Mouse (Mus musculus) heart, adult 8-10 months (tissue): ENCODE results near the gene Mydgf. TPM values are rescaled to one million over a fixed set of nuclear protein-coding genes. Genes with fewer than 3 reads are reported as not detected.

Experiments
- DNase-seq: peaks from one replicate; pipeline ENCODE4 v3.0.0; 2022; ENCODE audit warnings: low spot score
- microRNA-seq: library from miRNA; unstranded; fragments of <30 nt; microRNA quantifications from one replicate; pipeline ENCODE4 v1.2.0, GENCODE M21; 2022
- total RNA-seq, 4 experiments: library from RNA; stranded (reverse); gene quantifications; 2 replicates each; pipeline ENCODE4 v1.2.4; 2022

Gene Mydgf
- total RNA-seq, 4 experiments from 2014 or later, result 25.5 to 29.8 (median 27.9) TPM

GRCm38 (mm10) chr17:56144546-56144945 is 39.2 kb downstream of the Mydgf start:
- no peak for DNase-seq

GRCm38 (mm10) chr17:56141702-56142605 is 41.8 kb downstream of the Mydgf start:
- DNase-seq, result no peak

GRCm38 (mm10) chr17:56139858-56140595 is 43.7 kb downstream of the Mydgf start, which contains the start of gene Sema6b:
TSS of gene Sema6b (minus strand) at chr17:56140343.
- no peak for DNase-seq

DNA sequence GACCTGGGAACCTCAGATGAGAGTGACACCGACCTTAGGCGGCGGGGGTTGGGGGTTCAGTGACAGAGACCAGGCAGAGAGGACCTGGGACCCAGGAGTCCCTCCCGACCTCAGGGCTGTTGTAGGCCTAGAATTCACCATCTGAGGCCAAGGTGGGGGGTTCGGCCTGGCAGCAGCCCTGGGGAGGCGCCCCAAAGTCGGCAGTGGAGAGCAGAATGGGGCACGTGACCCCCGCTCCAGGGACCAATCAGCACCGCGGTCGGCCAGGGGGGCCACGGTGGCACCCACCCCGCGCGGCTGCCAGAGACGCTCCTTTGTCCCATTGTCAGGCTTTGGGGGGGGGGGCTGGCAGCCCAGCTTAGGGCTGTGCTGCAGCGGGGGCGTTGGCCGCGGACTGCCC is 44.4 kb downstream of the Mydgf start:
- no peak for DNase-seq

DNA sequence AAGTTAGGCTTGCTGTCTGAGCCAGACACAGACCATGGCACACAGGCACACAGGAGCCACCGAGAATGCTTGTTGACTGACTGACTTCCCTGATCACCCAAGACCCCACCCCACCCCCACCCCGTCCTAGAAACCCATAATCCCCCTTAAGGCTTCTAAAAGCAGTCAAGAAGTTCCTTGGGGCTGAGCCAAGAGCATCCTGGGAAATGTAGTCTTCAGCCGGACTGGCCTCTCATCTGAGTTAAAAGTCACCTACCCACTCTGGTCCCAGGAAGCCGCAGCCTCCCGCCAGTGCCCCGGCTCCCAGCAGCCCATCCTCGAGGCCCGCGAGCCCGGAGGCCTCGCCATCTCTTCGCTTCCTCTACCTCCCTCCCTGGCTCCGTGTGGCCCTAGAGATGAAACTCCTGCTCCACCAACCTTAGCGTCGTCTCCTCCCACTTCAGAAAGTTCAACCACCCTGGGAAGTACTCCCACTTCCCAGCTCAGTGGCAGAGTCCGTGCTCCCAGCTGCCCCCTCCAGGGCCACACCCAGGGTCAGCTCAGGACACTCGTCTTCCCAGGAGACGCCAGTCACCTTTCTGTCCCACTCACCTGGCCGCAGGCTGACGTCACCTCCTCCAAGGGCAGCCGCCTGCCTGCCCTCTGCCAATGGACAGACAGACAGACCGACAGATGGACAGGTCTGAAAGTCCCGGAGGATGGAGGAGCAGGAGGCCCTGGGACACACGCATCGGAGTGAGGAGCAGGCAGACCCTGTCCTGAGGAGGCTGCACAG is 45.7 kb downstream of the Mydgf start:
- DNase-seq, result no peak

DNA sequence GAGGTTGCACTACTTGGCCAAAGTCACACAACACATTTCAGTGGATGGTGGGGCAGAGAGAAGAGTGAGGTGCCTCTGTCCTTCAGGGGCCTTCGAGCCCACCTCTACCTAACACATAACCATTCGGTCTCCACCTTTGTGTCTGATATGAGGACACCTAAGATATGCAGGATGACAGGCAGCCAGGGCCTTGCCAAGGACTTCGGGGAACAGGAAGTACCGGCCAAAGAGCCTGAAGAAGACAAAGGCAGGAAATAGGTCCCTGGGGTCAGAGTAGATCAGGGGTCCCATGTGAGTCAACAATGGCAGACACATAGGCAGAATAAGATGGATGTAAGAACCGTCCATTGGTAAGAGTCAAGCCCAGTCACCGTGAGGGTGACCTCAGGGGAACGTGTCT is 47.2 kb downstream of the Mydgf start:
- DNase-seq, result no peak

- peak; percentile 67 for DNase-seq
These were observed 49.2 kb downstream of the Mydgf start for GRCm38 (mm10) chr17:56134463-56134971.

DNA sequence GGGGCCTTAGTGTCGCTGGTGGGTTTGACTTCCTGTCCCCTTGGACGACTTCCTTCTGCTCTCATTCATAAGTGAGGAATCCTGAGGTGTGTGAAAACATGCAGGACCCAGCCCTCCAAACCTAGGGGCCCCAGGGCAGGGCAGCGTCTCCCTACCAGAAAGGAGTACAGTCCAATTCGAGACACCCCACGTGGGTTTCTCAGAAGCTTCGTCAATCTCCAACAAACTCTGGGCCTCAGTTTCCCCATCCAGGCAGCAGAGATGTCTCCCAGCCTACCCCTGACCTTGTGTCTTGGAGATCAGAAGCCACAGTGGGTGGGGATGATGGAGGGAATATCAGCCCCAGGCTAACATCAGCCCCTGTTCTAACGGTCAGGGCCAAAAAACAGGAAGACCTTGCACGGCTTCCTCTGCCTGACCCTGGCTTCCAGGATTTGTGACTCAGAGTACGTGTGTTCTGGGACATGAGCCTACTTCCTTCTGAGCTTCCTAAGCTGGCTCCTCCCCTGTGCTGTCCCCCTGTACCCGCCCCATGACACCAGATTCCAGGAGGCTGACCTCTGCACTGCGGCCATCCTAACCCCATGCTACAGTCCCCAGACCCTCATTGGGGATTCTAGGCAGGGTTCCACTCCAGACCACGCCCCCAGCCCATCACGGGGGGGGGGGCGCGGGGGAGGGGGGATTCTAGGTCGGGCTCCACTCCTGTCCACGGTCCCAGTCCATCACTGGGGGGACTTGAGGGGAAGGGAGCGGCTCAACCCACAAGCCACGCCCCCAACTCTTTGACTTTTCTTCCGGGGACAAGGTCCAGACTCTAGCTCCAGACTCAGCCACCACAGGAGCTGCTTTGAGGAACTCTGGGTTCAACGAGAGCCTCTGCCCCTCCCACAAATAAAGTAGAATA is 50.0 kb downstream of the Mydgf start:
- DNase-seq, result peak; percentile 89

DNA sequence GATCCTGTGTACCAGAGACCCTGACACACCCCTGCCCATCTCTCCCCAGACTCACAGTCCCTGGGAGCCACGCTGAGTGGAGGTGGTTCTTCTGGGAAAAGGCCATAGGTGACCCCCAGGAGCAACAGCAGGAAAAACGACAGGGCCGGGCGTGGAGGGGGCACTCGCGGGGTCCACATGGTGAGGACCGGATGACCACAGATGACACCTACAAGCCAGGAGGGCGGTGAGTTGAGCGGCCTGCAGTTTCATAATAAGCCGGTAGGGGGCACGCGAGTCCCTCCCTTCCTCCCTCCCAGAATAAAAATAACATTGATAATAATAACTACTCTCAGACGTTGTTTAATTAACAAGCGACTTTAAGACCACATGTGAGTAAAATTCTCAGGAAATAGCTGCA is 51.1 kb downstream of the Mydgf start:
- peak; percentile 79 for DNase-seq

- peak; percentile 66 for DNase-seq
These were observed 51.9 kb downstream of the Mydgf start for GRCm38 (mm10) chr17:56131814-56132213.

DNA sequence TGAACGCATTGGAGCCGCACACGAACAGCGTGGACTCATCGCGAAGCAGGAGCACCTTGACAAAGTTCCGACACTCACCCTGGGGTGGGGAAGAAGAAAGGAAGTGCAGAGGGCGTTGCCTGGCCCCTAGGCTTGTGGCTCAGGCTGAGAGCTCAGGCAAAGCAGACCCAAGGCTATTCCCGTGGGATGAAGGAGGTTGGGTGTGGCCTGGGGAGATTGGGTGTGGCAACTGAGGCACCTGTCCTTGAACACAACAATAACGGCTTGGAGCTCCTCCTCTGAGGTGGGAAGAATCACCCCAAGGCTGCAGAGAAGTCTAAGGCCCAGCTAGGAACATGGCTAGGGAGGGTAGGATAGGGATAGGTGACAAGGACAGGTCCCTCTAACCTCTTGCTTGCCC is 52.6 kb downstream of the Mydgf start:
- DNase-seq, result no peak

DNA sequence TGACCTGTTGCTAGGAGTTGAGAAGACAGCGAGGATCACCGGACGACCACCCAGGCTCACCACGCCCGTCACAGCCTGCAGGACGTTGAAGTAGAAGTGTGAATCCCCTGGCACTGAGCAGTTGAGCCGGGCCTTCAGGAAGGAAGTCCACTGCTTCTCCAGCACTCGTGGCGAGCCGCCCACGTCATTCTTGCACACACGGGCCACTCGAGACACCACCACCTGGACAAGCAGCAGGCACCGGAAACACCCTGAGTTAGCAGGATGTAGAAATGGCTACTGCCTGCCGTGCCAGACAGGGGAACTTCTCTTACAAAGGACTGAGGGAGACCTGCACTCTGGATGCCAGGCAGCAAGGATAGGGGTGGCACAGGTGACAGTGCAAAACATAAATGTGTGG is 55.5 kb downstream of the Mydgf start:
- DNase-seq, result no peak

GRCm38 (mm10) chr17:56126175-56126574 is 57.5 kb downstream of the Mydgf start:
- DNase-seq, result no peak

Small RNAs within 50 kb of the gene (microRNA-seq; reads per million reads assigned to microRNA genes)
- not detected for gene Gm44397

Other genes with a start within 250 kb of the Mydgf start
- 1 to 10 TPM; 2.4 to 3.9 (median 3.1) TPM for gene Zfp119b, start 234.4 kb downstream of the Mydgf start, total RNA-seq
- gene Ebi3, start 231.3 kb downstream of the Mydgf start, total RNA-seq, result under 1 TPM; 0.23 to 0.97 (median 0.41) TPM
- 10 to 100 TPM in 1 of 4 experiments, 1 to 10 TPM in 3; 8.2 to 10.3 (median 9.0) TPM for gene Yju2, start 224.8 kb downstream of the Mydgf start, total RNA-seq
- 1 to 10 TPM in 3 of 4 experiments, under 1 TPM in 1; 0.66 to 2.0 (median 1.5) TPM for gene Shd, start 213.5 kb downstream of the Mydgf start, total RNA-seq
- gene Fsd1, start 197.4 kb downstream of the Mydgf start, total RNA-seq, result 1 to 10 TPM in 1 of 4 experiments, under 1 TPM in 1, not detected in 2; 0.52 to 1.6 TPM
- gene Stap2, start 178.3 kb downstream of the Mydgf start, total RNA-seq, result 10 to 100 TPM; 11.8 to 17.5 (median 14.4) TPM
- 10 to 100 TPM; 78.9 to 90.4 (median 87.1) TPM for gene Mpnd, start 178.2 kb downstream of the Mydgf start, total RNA-seq
- gene Sh3gl1, start 147.3 kb downstream of the Mydgf start, total RNA-seq, result 10 to 100 TPM; 12.3 to 14.4 (median 13.3) TPM
- gene Chaf1a, start 143.5 kb downstream of the Mydgf start, total RNA-seq, result 1 to 10 TPM in 3 of 4 experiments, under 1 TPM in 1; 0.84 to 1.9 (median 1.4) TPM
- 10 to 100 TPM; 50.4 to 64.4 (median 55.4) TPM for gene Ubxn6, start 108.9 kb downstream of the Mydgf start, total RNA-seq
- gene Hdgfl2, start 104.3 kb downstream of the Mydgf start, total RNA-seq, result 10 to 100 TPM; 30.6 to 41.4 (median 35.2) TPM
- 100 to 1,000 TPM; 140 to 200 (median 164) TPM for gene Plin4, start 74.1 kb downstream of the Mydgf start, total RNA-seq
- gene Plin5, start 66.3 kb downstream of the Mydgf start, total RNA-seq, result 100 to 1,000 TPM; 110 to 160 (median 150) TPM
- 10 to 100 TPM; 47.5 to 68.7 (median 60.4) TPM for gene Lrg1, start 61.9 kb downstream of the Mydgf start, total RNA-seq
- gene Sema6b, start 43.6 kb downstream of the Mydgf start, total RNA-seq, result 10 to 100 TPM in 1 of 4 experiments, 1 to 10 TPM in 3; 5.4 to 10.4 (median 8.6) TPM
- 1 to 10 TPM; 1.2 to 2.1 (median 1.4) TPM for gene Tnfaip8l1, start 21.4 kb downstream of the Mydgf start, total RNA-seq
- gene Dpp9, start 35.0 kb upstream of the Mydgf start, total RNA-seq, result 10 to 100 TPM; 42.6 to 51.1 (median 46.6) TPM
- 100 to 1,000 TPM; 113 to 131 (median 128) TPM for gene Fem1a, start 72.9 kb upstream of the Mydgf start, total RNA-seq
- gene Ticam1, start 92.9 kb upstream of the Mydgf start, total RNA-seq, result 1 to 10 TPM; 6.9 to 9.5 (median 8.1) TPM
- gene Plin3, start 109.0 kb upstream of the Mydgf start, total RNA-seq, result 100 to 1,000 TPM; 172 to 233 (median 219) TPM
- under 1 TPM in 1 of 4 experiments, not detected in 3; 0.41 TPM for gene Arrdc5, start 116.4 kb upstream of the Mydgf start, total RNA-seq
- gene Uhrf1, start 119.4 kb upstream of the Mydgf start, total RNA-seq, result 1 to 10 TPM; 1.5 to 2.6 (median 2.2) TPM
- 10 to 100 TPM; 29.0 to 34.4 (median 32.4) TPM for gene Kdm4b, start 142.1 kb upstream of the Mydgf start, total RNA-seq